Mouse (Mus musculus): ENCODE measurements around the gene Gm20379. TPM values are rescaled to one million over a fixed set of nuclear protein-coding genes. Genes with fewer than 3 reads are reported as not detected.

The Gm20379 gene
- total RNA-seq (2012; rRNA removed) (not detected in 2 replicates), total RNA-seq (2014; rRNA removed) (not detected in 2 replicates), polyA plus RNA-seq (2012; ENCODE audit: insufficient read length, low read depth) (7.4 and 11.7 TPM in 2 replicates)

GRCm38 (mm10) chr13:92305680-92306079 lies at the start of gene Gm20379:
Gene Gm20379 (plus strand): TSS chr13:92305980.
- Histone ChIP-seq H3K36me3 (replicated peaks in 1 of 2; ENCODE audit: control insufficient read depth in 1 of 2, insufficient read depth in 1 of 2, low read length in 1 of 2) (peaks cover 10 to 45% of the 10 kb centered on the region in 2 experiments), H3K4me2 (ENCODE audit: insufficient read depth, low read depth, poor library complexity, severe bottlenecking) (no peak within 1 kb of the TSS), H3K79me2 (replicated peaks; ENCODE audit: control insufficient read depth, extremely low read depth, insufficient read depth, poor library complexity, severe bottlenecking) (no peaks in the 10 kb centered on the region; the same call in 1 of the 2 replicates), H3K4me3 (replicated peaks in 1 of 3; ENCODE audit: low read depth in 2 of 3, low read length in 2 of 3, poor library complexity in 1 of 3) (no peak within 1 kb of the TSS), H3K9ac (ENCODE audit: insufficient read depth, low read depth) (no peak within 1 kb of the TSS), H3K27me3 (replicated peaks) (no peaks in the 10 kb centered on the region), H3K9me3 (replicated peaks; ENCODE audit: low read length) (peaks cover 4% of the 10 kb centered on the region), H3K4me1 (ENCODE audit: control insufficient read depth in 1 of 2, insufficient read depth in 2 of 2) (peaks cover 4 to 24% of the 10 kb centered on the region in 2 experiments; a peak in 2 of 4 replicates), H3K27ac (ENCODE audit: insufficient read depth, low read depth) (no peak within 1 kb of the TSS)
- TF ChIP-seq ZNF384 (IDR thresholded peaks at IDR 0.05; ENCODE audit: low read depth, low read length) (no peak), MAX (IDR thresholded peaks at IDR 0.05; ENCODE audit: low read length) (no peak), POLR2AphosphoS2 (IDR thresholded peaks at IDR 0.05; ENCODE audit: low read depth, low read length) (no peak), IRF4 (IDR thresholded peaks at IDR 0.05; ENCODE audit: low read depth, low read length) (no peak), HCFC1 (IDR thresholded peaks at IDR 0.05; ENCODE audit: low read depth, low read length) (no peak), CHD1 (IDR thresholded peaks at IDR 0.05; ENCODE audit: low read depth, low read length) (no peak), MXI1 (IDR thresholded peaks at IDR 0.05; ENCODE audit: low read depth, low read length) (no peak), UBTF (IDR thresholded peaks at IDR 0.05; ENCODE audit: low read depth, low read length) (no peak), TBP (conservative IDR thresholded peaks at IDR 0.05; ENCODE audit: low read depth, low read length) (no peak)
- in situ Hi-C loops (cut with MboI; ENCODE audit: low pct_ligation_motif_present, low pct_unique_long_range_greater_than_20kb, low sequenced_read_pairs): no loop called here
- dilution Hi-C loops (cut with MboI; ENCODE audit: extremely low pct_ligation_motif_present, extremely low pct_unique_long_range_greater_than_20kb, low sequenced_read_pairs): no loop called here
- DNase-seq (ENCODE audit: extremely low read depth): no peak

GRCm38 (mm10) chr13:92261329-92261728 lies 44.5 kb upstream of the Gm20379 start:
- Histone ChIP-seq H3K27me3 (replicated peaks) (no peaks in the 10 kb centered on the region), H3K36me3 (replicated peaks in 1 of 2; ENCODE audit: control insufficient read depth in 1 of 2, insufficient read depth in 1 of 2, low read length in 1 of 2) (peaks cover 2 to 32% of the 10 kb centered on the region in 2 experiments)

More at GRCm38 (mm10) chr13:92261329-92261728, 44.5 kb upstream of the Gm20379 start:
- no peak for DNase-seq (ENCODE audit: extremely low read depth)
- no peaks in the 10 kb centered on the region for H3K79me2 ChIP-seq (replicated peaks; ENCODE audit: control insufficient read depth, extremely low read depth, insufficient read depth, poor library complexity, severe bottlenecking)
- no peak overlapping the region for H3K27ac ChIP-seq (ENCODE audit: insufficient read depth, low read depth)
- H3K4me1 ChIP-seq (ENCODE audit: control insufficient read depth in 1 of 2, insufficient read depth in 2 of 2): no peaks in the 10 kb centered on the region
- in situ Hi-C loops (cut with MboI; ENCODE audit: low pct_ligation_motif_present, low pct_unique_long_range_greater_than_20kb, low sequenced_read_pairs) (no loop called here), dilution Hi-C loops (cut with MboI; ENCODE audit: extremely low pct_ligation_motif_present, extremely low pct_unique_long_range_greater_than_20kb, low sequenced_read_pairs) (no loop called here)
- H3K9me3 ChIP-seq (replicated peaks; ENCODE audit: low read length): no peaks in the 10 kb centered on the region
- no peak overlapping the region for H3K4me3 ChIP-seq (replicated peaks in 1 of 3; ENCODE audit: low read depth in 2 of 3, low read length in 2 of 3, poor library complexity in 1 of 3)
- H3K9ac ChIP-seq (ENCODE audit: insufficient read depth, low read depth): no peak overlapping the region
- TF ChIP-seq ELF1 (IDR thresholded peaks at IDR 0.05; ENCODE audit: low read depth, low read length): no peak
- no peak for TF ChIP-seq ZNF384 (IDR thresholded peaks at IDR 0.05; ENCODE audit: low read depth, low read length)
- TF ChIP-seq MAZ (IDR thresholded peaks at IDR 0.05; ENCODE audit: low read depth, low read length): no peak
- no peak for TF ChIP-seq ZMIZ1 (IDR thresholded peaks at IDR 0.05; ENCODE audit: low read depth, low read length)
- TF ChIP-seq NRF1 (IDR thresholded peaks at IDR 0.05; ENCODE audit: low read depth, low read length): no peak
- TF ChIP-seq MAFK (IDR thresholded peaks at IDR 0.05; ENCODE audit: insufficient replicate concordance, low read length): no peak
- TF ChIP-seq UBTF (IDR thresholded peaks at IDR 0.05; ENCODE audit: low read depth, low read length): no peak
- no peak for TF ChIP-seq RCOR1 (conservative IDR thresholded peaks at IDR 0.05; ENCODE audit: low read depth, low read length)
- no peak for TF ChIP-seq ZC3H11A (IDR thresholded peaks at IDR 0.05; ENCODE audit: low read depth, low read length)
- TF ChIP-seq IRF4 (IDR thresholded peaks at IDR 0.05; ENCODE audit: low read depth, low read length): no peak
- no peak for TF ChIP-seq CHD2 (IDR thresholded peaks at IDR 0.05; ENCODE audit: low read length)
- TF ChIP-seq MEF2A (IDR thresholded peaks at IDR 0.05; ENCODE audit: borderline replicate concordance, low read depth, low read length): no peak
- no peak for TF ChIP-seq SMC3 (IDR thresholded peaks at IDR 0.05; ENCODE audit: low read depth, low read length)
- TF ChIP-seq USF2 (conservative IDR thresholded peaks at IDR 0.05; ENCODE audit: low read depth, low read length): no peak
- no peak for TF ChIP-seq RAD21 (IDR thresholded peaks at IDR 0.05; ENCODE audit: low read depth, low read length)
- no peak for TF ChIP-seq POLR2AphosphoS2 (IDR thresholded peaks at IDR 0.05; ENCODE audit: low read depth, low read length)
- no peak for TF ChIP-seq POLR2A (IDR thresholded peaks at IDR 0.05; ENCODE audit: low read depth, low read length)
- H3K4me2 ChIP-seq (ENCODE audit: insufficient read depth, low read depth, poor library complexity, severe bottlenecking): no peak overlapping the region
